Mouse (Mus musculus): ENCODE measurements at regions not wholly inside any gene's neighbourhood (a gene's known extent, or its start where the extent isn't known, plus 50 kb on each side); places are given as distances from the start of the nearest gene placed in this dataset.
"Not testable (repeated sequence)": the region's sequence is repeated elsewhere in the genome, so short reads cannot be mapped to it uniquely, and the experiment has no call there.

GRCm38 (mm10) chr7:83401001-83401400 lies 183.7 kb upstream of the Tmc3 start:
- DNase-seq (ENCODE audit: low spot score): no peak

- DNase-seq (ENCODE audit: low spot score): not testable (repeated sequence)
Measured at GRCm38 (mm10) chr7:83412745-83413144, 172.0 kb upstream of the Tmc3 start.

- no peak for DNase-seq (ENCODE audit: low spot score)
Measured at GRCm38 (mm10) chr7:83429929-83430556, 154.7 kb upstream of the Tmc3 start.

GRCm38 (mm10) chr7:83431094-83431493 lies 153.6 kb upstream of the Tmc3 start:
- DNase-seq (ENCODE audit: low spot score): peak; percentile 14

GRCm38 (mm10) chr7:83432843-83433242 lies 151.9 kb upstream of the Tmc3 start:
- DNase-seq (ENCODE audit: low spot score): no peak

GRCm38 (mm10) chr7:83433959-83434715 lies 150.6 kb upstream of the Tmc3 start:
- no peak for DNase-seq (ENCODE audit: low spot score)

- DNase-seq (ENCODE audit: low spot score): no peak
Measured at GRCm38 (mm10) chr7:83438538-83439393, 146.0 kb upstream of the Tmc3 start.

GRCm38 (mm10) chr7:83443596-83444278 lies 141.0 kb upstream of the Tmc3 start:
- no peak for DNase-seq (ENCODE audit: low spot score)

GRCm38 (mm10) chr7:83444279-83444615 lies 140.5 kb upstream of the Tmc3 start:
- DNase-seq (ENCODE audit: low spot score): no peak

- DNase-seq (ENCODE audit: low spot score): peak; percentile 11
Measured at GRCm38 (mm10) chr7:83445181-83445926, 139.4 kb upstream of the Tmc3 start.

- no peak for DNase-seq (ENCODE audit: low spot score)
Measured at GRCm38 (mm10) chr7:83450346-83450745, 134.4 kb upstream of the Tmc3 start.

GRCm38 (mm10) chr7:83452309-83452708 lies 132.4 kb upstream of the Tmc3 start:
- no peak for DNase-seq (ENCODE audit: low spot score)

- no peak for DNase-seq (ENCODE audit: low spot score)
Measured at GRCm38 (mm10) chr7:83459520-83459919, 125.2 kb upstream of the Tmc3 start.

- no peak for DNase-seq (ENCODE audit: low spot score)
Measured at GRCm38 (mm10) chr7:83467006-83467405, 117.7 kb upstream of the Tmc3 start.

GRCm38 (mm10) chr7:83469856-83470255 lies 114.9 kb upstream of the Tmc3 start:
- DNase-seq (ENCODE audit: low spot score): not testable (repeated sequence)

- DNase-seq (ENCODE audit: low spot score): no peak
Measured at GRCm38 (mm10) chr7:83471111-83471510, 113.6 kb upstream of the Tmc3 start.

GRCm38 (mm10) chr7:83474471-83474870 lies 110.3 kb upstream of the Tmc3 start:
- no peak for DNase-seq (ENCODE audit: low spot score)

GRCm38 (mm10) chr7:83474986-83475385 lies 109.7 kb upstream of the Tmc3 start:
- DNase-seq (ENCODE audit: low spot score): no peak

- DNase-seq (ENCODE audit: low spot score): no peak
Measured at GRCm38 (mm10) chr7:83475438-83476160, 109.1 kb upstream of the Tmc3 start.

- no peak for DNase-seq (ENCODE audit: low spot score)
Measured at GRCm38 (mm10) chr7:83476161-83476495, 108.6 kb upstream of the Tmc3 start.

- DNase-seq (ENCODE audit: low spot score): no peak
Measured at GRCm38 (mm10) chr7:83476861-83477260, 107.9 kb upstream of the Tmc3 start.

Data from adipocyte (in vitro differentiated cells).